Mouse (Mus musculus) neural tube, embryonic 11.5 days (tissue): ENCODE measurements around the gene Ccdc85c. TPM values are rescaled to one million over a fixed set of nuclear protein-coding genes. Genes with fewer than 3 reads are reported as not detected.

Experiments used
- ATAC-seq: fragments of 200-750 bp; cut with Nextera tagmentation; 2 replicates; pipeline ENCODE4 v1.8.0; 2017; ENCODE audit warnings: moderate number of reproducible peaks, mild to moderate bottlenecking, moderate TSS enrichment, moderate library complexity; ENCODE audit not compliant: insufficient read depth, low FRiP score, low TSS enrichment
- DNase-seq: peaks from one replicate; pipeline ENCODE4 v3.0.0-alpha.2; 2015; ENCODE audit warnings: low spot score
- H3K27ac ChIP-seq: fragments of 300-500 bp; sonication (generic); 2 replicates; pipeline ENCODE4 v1.5.1; 2014; ENCODE audit warnings: low read depth, mild to moderate bottlenecking, low read length
- H3K27me3 ChIP-seq: fragments of 300-500 bp; sonication (generic); 2 replicates; pipeline ENCODE4 v1.6.1; 2014; ENCODE audit warnings: mild to moderate bottlenecking, low read length, mixed read lengths; ENCODE audit not compliant: control insufficient read depth, insufficient read depth
- H3K36me3 ChIP-seq: fragments of 300-500 bp; sonication (generic); 2 replicates; pipeline ENCODE4 v1.6.1; 2014; ENCODE audit warnings: mild to moderate bottlenecking, low read length, moderate library complexity, mixed read lengths; ENCODE audit not compliant: control insufficient read depth, insufficient read depth
- H3K4me1 ChIP-seq: fragments of 300-500 bp; sonication (generic); 2 replicates; pipeline ENCODE4 v1.6.1; 2014; ENCODE audit warnings: low read length, mixed read lengths; ENCODE audit not compliant: control insufficient read depth, insufficient read depth
- H3K4me2 ChIP-seq: fragments of 300-500 bp; sonication (generic); 2 replicates; pipeline ENCODE4 v1.6.1; 2014; ENCODE audit warnings: low read depth, mild to moderate bottlenecking, moderate library complexity
- H3K4me3 ChIP-seq: fragments of 300-500 bp; sonication (generic); 2 replicates; pipeline ENCODE4 v1.5.1; 2014; ENCODE audit warnings: low read depth, low read length
- H3K9ac ChIP-seq: fragments of 300-500 bp; sonication (generic); 2 replicates; pipeline ENCODE4 v1.6.1; 2014; ENCODE audit warnings: mild to moderate bottlenecking, low read length
- H3K9me3 ChIP-seq: fragments of 300-500 bp; sonication (generic); 2 replicates; pipeline ENCODE4 v1.6.1; 2016; ENCODE audit warnings: low read length; ENCODE audit not compliant: control insufficient read depth
- WGBS: fragments of 180-500 bp; shearing (Covaris S2); extraction: QIAGEN DNeasy Blood & Tissue Kit; methylation state at CpG from one replicate; pipeline ENCODE4 v1.1.7; 2014; 5-methylcytosine and 5-hydroxymethylcytosine counted together
- polyA plus RNA-seq: library from polyadenylated mRNA; unstranded; fragments of >200 nt; fragmentation: Nextera tagmentation; extraction: Ambion mirVana; gene quantifications from 2 replicates; pipeline ENCODE4 v1.2.1, GENCODE M21; 2014

Gene Ccdc85c
- polyA plus RNA-seq, 1 experiment from 2014 or later = 20.3 TPM

DNA sequence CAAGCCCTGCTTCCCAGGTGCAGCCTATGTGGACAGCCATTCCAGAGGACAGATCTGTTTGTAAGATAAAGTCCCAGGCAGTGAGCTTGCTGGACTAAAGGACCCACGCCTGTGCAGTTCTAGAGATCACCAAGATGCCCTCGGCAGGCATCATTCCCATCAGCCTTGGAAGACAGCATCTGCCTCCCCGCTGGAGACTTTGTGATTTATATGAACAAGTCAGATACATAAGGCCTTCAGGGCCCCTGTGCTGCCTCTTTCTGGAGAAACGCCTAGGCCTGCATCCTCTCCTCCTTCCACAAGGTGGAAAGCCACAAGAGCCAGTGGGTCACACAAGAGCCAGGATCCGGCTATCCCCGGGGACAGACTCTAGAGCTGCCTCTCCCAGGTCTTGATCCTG is 33.6 kb downstream of the Ccdc85c start:
- WGBS = 36% methylated on average over 6 of the region's 6 CpGs
- H3K4me2 ChIP-seq = 0 out of 2 replicates have a peak overlapping the region, but pooled peaks have one; percentile 26
- 0 out of 2 replicates have a peak overlapping the region, but pooled peaks have one; percentile 7 for H3K9ac ChIP-seq
- no peaks in the 10 kb centered on the region for H3K36me3 ChIP-seq
- no peaks in the 10 kb centered on the region for H3K9me3 ChIP-seq
- H3K27me3 ChIP-seq = no peaks in the 10 kb centered on the region
- H3K27ac ChIP-seq = peak overlapping the region; percentile 96
- DNase-seq (peak; percentile 56), ATAC-seq (0 out of 2 replicates have a peak, but pooled peaks have one; percentile 0)
- H3K4me3 ChIP-seq = no peak overlapping the region
- H3K4me1 ChIP-seq = peaks cover 90% of the 10 kb centered on the region

DNA sequence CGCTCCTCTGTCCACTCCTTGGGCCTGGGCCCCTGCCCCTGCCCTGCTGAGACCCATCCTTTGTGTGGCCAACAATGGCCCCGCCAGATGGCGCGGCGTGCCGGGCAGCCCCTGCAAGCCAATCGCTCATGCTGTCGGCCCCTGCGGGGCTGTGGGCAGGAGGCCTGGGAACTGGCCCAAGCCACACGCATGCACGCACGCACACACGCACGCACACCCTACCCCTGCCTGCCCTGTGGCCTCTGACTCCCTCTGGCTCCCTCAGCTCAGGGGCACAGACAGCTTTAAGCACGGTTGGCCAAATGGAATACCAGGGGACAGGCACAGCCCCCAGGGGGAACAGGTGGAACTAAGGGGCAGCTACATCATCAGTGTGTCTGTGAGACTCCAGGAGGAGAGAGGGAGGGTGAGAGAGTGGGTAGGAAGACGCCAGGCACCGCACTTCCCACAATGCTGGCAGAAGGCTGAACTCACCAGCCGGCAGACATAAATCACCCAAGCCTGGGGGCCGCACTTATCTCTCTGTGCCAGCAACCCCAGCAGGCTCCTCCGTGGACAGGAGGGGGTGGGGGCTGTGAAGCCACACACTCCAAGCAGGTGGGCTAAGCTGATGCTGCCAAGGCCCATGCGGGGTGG is 34.2 kb downstream of the Ccdc85c start:
- Histone ChIP-seq H3K4me3 (no peak overlapping the region), H3K36me3 (no peaks in the 10 kb centered on the region), H3K4me1 (peaks cover 84% of the 10 kb centered on the region), H3K9me3 (no peaks in the 10 kb centered on the region), H3K27ac (peak overlapping the region; percentile 96), H3K27me3 (no peaks in the 10 kb centered on the region), H3K9ac (peak overlapping the region; percentile 47), H3K4me2 (peak overlapping the region; percentile 26)
- ATAC-seq = peak; percentile 80
- WGBS = 10% methylated on average over 21 of the region's 21 CpGs
- DNase-seq = peak; percentile 88

- 48% methylated on average over 13 of the region's 13 CpGs for WGBS
- Histone ChIP-seq H3K27me3 (no peaks in the 10 kb centered on the region), H3K36me3 (no peaks in the 10 kb centered on the region), H3K9me3 (no peaks in the 10 kb centered on the region), H3K4me3 (no peak overlapping the region), H3K4me2 (peak overlapping the region; percentile 26), H3K27ac (peak overlapping the region; percentile 96), H3K4me1 (peaks cover 81% of the 10 kb centered on the region), H3K9ac (peak overlapping the region; percentile 47)
- DNase-seq (no peak), ATAC-seq (peak; percentile 10; the same call in 1 of the 2 replicates)
These were observed 34.8 kb downstream of the Ccdc85c start for GRCm38 (mm10) chr12:108240401-108240890.

- ATAC-seq (0 out of 2 replicates have a peak, but pooled peaks have one; percentile 0), DNase-seq (peak; percentile 53)
- Histone ChIP-seq H3K4me2 (no peak overlapping the region), H3K4me1 (peaks cover 71% of the 10 kb centered on the region), H3K4me3 (no peak overlapping the region), H3K9me3 (no peaks in the 10 kb centered on the region), H3K9ac (0 out of 2 replicates have a peak overlapping the region, but pooled peaks have one; percentile 15), H3K27me3 (no peaks in the 10 kb centered on the region), H3K36me3 (no peaks in the 10 kb centered on the region), H3K27ac (peak overlapping the region; percentile 96)
- WGBS = 59% methylated on average over 5 of the region's 5 CpGs
These were observed 35.8 kb downstream of the Ccdc85c start for GRCm38 (mm10) chr12:108239441-108239840.

DNA sequence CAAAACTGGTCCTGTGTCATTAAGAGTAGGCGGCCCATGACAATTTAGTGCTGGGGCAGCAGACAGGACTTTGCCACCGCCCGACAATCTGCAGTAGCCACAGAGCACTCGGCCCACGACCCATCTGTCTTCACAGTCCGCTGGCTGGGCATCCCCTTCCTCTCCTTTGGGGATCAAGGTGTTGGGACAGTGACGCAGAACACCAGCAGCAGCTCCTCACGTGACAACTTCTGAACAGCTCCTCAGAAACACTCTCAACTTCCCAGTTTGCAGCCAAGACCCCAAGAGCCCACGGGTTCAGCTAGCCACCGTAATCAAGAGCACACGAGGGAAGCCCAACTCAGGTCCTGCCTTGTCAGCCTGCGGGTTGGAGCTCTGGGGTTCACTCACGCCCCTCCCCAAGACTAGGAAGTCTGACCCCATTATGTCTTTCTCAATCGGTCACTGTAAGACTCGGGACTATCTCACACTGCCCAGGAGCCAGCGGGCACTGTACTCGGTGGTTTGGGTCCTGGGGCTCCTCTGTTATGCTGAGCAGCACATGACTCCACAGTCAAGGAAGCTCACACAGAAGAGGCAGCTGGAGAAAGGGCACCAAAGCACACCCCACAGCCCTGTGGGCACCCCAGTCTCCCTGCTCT is 36.7 kb downstream of the Ccdc85c start:
- Histone ChIP-seq H3K36me3 (no peaks in the 10 kb centered on the region), H3K4me1 (peaks cover 63% of the 10 kb centered on the region), H3K27me3 (no peaks in the 10 kb centered on the region), H3K4me2 (no peak overlapping the region), H3K9me3 (no peaks in the 10 kb centered on the region), H3K4me3 (no peak overlapping the region), H3K9ac (no peak overlapping the region), H3K27ac (no peak overlapping the region)
- WGBS = 68% methylated on average over 17 of the region's 17 CpGs
- ATAC-seq (no peak), DNase-seq (no peak)

GRCm38 (mm10) chr12:108237300-108238006 is 37.8 kb downstream of the Ccdc85c start:
- no peak for DNase-seq
- peaks cover 54% of the 10 kb centered on the region for H3K4me1 ChIP-seq
- H3K27ac ChIP-seq = 0 out of 2 replicates have a peak overlapping the region, but pooled peaks have one; percentile 29
- H3K36me3 ChIP-seq = no peaks in the 10 kb centered on the region
- WGBS = 80% methylated on average over 6 of the region's 6 CpGs
- no peak overlapping the region for H3K9ac ChIP-seq
- H3K4me2 ChIP-seq = no peak overlapping the region
- H3K9me3 ChIP-seq = no peaks in the 10 kb centered on the region
- no peak overlapping the region for H3K4me3 ChIP-seq
- no peak for ATAC-seq
- no peaks in the 10 kb centered on the region for H3K27me3 ChIP-seq

GRCm38 (mm10) chr12:108235976-108236555 is 39.2 kb downstream of the Ccdc85c start:
- no peaks in the 10 kb centered on the region for H3K9me3 ChIP-seq
- H3K27me3 ChIP-seq = no peaks in the 10 kb centered on the region
- H3K4me3 ChIP-seq = no peak overlapping the region
- peak overlapping the region; percentile 20; the same call in 1 of the 2 replicates for H3K27ac ChIP-seq
- ATAC-seq = no peak
- peaks cover 48% of the 10 kb centered on the region for H3K4me1 ChIP-seq
- H3K36me3 ChIP-seq = no peaks in the 10 kb centered on the region
- no peak overlapping the region for H3K4me2 ChIP-seq
- no peak for DNase-seq
- no peak overlapping the region for H3K9ac ChIP-seq
- WGBS = 83% methylated on average over 17 of the region's 18 CpGs

DNA sequence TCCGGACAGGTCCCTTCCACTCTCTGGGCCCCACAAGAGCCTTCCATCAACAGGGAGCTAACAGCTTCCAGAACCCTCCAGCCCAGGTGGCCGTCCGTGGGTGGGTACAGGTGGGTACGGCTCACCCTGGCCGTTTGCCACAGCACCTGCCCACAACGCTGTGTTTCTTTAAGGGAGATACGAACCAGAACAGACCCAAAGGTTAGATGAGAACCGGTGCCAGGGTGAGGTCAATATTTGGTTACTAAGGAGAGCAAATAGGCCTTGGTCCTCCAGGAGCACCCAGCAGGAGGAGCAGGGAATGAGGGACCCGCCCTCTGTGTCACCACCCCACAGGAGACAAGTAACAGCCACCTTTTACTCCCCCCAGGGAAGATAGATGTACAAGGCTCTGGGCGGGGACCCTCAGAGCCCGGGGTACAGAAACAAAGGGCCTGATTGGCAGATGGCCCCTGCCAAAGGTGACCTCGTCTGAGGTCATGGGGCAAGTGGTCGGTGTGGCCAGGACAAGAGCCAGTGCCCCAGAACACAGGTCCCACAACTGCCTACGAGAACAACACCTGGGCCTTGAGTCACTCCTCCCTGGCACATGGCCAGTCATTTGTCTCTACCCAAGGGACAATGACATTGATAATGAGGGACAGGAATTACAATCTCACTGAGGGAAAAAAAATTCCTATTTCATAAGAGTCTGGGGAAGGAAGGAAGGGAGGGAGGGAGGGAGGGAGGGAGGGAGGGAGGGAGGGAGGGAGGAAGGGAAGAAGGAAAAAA is 40.2 kb downstream of the Ccdc85c start:
- H3K9me3 ChIP-seq = no peaks in the 10 kb centered on the region
- ATAC-seq (no peak), DNase-seq (no peak)
- peaks cover 40% of the 10 kb centered on the region for H3K4me1 ChIP-seq
- no peaks in the 10 kb centered on the region for H3K27me3 ChIP-seq
- no peak overlapping the region for H3K27ac ChIP-seq
- H3K36me3 ChIP-seq = no peaks in the 10 kb centered on the region
- 84% methylated on average over 14 of the region's 14 CpGs for WGBS
- H3K4me2 ChIP-seq = no peak overlapping the region
- no peak overlapping the region for H3K9ac ChIP-seq
- H3K4me3 ChIP-seq = no peak overlapping the region
